Mouse (Mus musculus): ENCODE data around the gene Ccnj.

Ccnj gene

DNA sequence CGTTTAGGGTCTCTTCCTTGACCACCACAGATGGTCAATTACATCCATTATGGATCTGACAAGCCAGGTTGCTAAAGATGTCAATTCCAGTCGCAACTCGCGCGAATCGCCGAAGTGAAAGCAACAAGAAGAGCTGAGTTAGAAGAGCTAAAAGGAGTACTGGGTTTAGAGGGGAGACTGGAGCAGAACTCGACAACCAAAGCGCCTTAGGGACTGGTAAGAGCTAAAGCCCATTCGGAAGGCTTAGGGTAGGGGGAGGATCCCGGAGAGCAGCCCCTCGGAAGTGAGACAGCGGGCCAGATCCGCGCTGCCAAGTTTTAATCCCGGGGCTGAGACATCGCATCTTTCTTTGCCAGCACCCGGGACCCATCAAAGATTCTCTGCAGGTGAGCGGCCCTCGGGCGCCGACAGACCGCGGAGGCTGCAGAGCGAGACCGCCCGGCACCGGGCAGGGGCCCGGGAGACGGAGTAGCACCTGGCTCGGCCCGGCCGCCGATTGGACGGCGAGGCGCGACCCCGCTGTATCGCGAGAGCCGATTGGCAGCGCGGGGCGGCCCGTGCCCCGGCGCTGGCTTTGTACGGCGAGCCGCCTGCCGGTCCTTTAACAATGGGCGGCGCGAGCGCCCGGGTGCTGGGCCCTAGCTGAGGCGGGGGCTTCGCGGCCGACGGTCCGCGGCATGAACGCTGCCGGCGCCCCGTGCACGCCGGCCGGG is at the start of gene Ccnj:
TSS of gene Ccnj (plus strand) at position 577 of the 713 bp plus-strand sequence.
- DNase-seq: peak; percentile 97

DNA sequence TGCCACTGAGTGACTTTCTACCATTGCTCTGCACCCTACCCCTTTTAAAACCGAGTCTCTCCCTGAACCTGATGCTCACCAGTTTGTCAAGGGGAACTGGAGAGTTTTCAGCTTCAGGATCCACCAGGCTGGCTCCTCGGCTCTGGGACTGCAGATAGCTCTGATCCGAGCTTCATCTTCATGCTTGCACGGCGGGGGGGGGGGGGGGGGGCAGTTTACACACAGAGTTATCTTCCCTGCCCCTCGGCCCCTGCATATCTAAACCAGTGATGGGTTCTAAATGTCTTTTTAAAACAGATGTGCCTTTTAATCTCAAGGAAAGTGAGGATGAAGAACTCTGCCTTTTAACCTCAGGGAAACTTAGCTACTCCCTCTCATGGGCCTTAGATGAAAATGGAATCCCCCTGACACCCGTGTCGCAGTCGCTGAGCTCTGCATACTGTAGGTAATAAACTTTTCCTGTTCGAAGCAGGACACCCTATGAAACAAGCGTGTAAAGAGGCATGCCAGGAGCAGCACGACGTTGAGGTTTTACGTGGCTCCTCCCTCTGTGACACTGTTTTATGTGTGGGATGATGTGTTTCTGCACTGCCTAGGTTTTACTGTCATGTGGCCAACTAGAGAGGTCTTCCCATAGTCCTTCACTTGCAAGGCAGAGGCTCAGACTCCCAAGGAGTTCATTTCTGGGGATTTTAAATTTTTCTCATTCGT is 42.9 kb upstream of the Ccnj start:
- DNase-seq: no peak

DNA sequence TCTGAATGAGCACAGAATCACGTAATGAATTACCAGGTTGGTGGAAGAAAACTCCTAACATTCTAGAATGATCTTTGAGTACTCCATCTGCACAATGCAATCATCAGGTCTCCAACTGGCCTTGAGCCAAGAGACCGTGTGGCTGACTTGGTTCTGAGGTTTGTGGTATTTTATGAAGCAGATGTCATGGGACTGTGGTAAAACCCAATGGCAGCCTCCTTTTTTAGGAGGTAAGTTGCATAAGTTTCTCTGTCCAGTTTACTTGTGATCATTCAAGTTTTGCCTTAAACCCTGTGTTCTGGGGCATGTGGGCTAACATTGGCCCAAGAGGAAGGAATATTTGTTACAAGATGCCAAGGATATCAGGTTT is 42.4 kb upstream of the Ccnj start:
- DNase-seq: no peak

DNA sequence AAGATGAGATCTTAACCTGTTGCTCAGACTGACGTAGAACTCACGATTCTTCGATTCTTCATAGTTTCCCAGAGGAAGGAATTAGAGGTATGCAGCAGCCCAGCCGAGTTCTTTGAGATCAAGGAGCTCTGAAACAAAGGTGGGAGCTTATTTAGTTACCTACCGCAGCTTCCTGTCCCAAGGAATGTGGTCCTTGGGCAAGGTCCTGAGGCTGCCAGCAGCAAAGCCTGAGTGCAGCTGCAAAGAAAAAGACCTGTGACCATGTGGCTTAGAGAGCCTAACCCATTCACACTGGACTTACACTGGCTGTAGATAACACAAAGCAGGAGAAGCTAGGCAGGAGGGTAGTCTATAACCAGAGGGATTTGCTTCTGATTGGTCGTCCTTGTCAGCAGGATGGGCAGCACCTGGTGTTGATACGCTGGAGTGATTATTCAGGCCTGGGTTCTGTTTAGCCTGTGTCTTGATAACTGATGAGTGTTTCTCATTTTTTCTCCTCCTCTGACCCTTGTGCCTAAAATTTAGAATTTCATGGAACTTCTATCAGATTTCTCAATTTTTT is 25.8 kb upstream of the Ccnj start:
- no peak for DNase-seq

DNA sequence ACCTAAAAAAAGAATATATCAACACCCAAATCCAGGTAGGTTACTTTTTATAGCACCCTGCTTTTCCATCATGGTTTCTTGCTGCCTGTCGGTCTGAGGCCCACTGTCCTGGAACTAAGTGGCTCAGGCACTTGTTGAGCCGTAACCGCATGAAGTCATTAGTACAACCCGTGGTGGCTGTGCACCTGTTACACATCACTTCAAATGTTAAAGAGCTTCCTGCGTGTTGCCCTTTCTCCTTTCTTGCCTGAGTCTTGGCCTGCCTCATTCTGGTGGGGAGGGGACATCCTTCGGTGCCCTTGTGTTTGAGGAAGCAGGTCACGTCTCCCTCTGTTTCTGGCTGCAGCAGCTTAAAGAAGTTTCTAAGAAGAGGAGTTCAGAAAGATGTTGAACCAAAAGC is 21.2 kb upstream of the Ccnj start:
- no peak for DNase-seq

DNA sequence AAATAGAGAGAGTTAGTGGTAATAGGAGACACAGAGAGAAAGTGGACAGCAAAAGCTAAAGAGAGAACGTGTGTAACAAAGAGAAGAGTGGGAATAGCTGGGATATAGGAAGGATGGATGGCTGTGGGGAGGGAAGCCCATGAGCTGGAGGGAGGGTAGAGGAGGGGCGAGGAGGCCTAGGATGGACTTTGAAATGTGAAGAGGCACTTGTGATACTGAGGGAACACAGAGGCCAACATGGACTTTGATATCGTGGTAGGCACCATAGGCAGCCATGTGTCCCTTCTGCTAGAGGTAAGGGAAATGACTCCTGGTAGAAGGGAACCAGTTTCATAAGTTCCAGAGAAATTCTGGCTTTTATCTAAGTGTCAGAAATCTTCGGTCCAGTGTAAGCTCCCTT is 19.2 kb upstream of the Ccnj start:
- no peak for DNase-seq

DNA sequence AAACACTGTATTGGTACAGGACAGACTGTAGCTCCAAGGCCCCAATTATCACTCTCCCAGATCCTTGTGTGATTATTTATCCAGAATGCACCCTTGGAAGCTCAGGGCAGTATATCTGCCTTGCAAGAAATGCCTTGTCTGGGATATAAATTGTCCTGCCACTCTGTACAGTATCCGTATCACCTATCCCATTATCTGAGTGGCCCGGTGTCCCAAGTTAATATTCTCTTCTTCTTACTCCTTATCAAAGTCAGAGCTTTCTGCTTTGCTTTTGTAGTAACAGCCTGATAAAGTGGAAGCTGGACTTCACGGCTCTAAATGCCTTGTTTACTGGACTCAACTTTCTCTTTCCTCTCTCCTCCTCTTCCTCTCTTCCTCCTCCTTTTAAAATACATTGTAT is 18.3 kb upstream of the Ccnj start:
- no peak for DNase-seq

DNA sequence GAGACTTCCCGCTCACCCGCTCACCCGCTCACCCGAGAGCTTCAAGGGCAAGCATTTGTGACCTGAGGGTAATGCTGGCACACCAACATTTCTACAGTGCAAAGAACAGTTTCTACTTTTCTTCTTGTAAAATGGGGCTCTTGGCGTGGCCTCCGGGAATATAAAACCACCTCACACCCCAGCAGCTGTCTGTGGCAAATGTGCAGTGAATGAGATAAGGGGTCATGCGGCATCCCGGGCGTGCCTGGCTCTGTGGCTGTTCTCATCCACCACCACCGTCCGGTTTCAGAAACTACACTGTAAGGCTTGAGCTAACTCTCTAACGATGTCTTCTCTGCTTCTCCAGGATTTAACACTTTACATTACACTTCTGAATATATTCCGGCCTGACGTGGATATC is 17.7 kb upstream of the Ccnj start:
- DNase-seq: no peak

DNA sequence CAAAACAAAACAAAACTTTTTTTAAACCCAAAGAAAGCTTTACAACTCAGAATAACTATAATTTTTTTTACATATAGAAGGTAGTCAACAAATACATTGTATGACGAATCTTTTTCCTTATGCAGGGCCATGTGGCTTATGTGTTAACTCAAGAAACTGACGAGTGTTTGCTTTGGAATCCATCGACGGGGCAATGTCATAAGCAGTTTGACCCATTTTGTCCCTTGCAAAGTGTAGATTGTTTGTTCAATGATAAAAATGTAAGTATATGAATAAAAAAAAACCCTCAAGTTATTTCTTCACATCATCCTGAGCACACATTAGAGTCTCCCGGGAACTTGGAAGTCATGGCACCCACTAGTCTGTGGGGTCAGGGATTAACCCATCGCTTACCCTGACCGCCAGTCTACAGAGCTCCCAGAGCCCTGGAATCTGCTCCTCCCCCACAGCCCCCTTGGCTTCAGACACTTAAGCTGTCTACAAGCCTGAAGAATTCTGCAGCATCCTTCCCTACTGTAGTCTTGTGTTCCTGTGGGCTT is 15.4 kb upstream of the Ccnj start:
- DNase-seq: no peak

DNA sequence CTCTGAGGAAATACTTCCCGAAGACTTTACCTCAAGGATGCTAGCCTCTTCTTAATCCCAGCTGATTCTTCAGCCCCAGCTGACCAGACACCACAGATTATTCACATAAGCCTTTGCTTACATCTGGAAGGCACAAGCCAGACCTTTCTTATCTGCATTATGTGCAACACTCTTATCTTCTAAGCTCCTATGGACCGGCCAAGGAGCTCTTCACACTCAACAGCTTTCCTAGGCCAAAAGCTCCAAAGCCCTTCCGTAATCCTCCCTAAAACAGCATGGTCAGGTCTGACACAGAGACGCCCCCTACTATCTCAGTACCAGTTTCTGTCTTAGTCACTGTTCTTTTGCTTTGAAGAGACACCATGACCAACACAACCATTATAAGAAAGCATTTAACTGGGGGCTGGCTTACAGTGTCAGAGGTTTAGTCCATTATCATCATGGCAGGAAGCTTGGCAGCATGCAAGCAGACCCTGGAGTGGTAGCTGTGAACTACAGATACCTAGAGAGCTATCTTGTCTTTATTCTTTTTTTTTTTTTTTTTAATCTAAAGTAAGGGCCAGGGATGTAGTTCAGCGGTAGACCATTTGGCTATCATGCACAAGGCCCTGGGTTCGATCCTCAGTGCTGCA is 13.1 kb upstream of the Ccnj start:
- DNase-seq: no peak

DNA sequence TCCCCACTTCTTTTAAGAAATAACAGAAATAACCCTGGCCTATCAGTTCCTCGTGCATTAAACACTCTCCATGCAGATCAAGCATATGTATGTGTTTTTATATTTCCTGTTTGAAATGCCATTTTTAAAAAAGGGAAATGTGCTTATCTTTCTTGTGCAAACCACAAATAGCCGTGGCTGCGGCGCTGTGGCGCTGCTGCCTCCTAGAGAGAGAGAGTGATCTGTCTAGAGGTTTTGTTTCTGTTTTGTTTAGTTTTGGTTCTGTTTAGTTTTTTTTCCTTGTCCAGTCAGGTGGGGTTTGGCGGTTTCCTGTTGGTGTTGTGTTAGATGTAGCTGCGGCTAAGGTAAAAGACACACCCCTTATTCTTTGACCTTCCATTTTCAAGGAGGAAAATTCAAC is 12.3 kb upstream of the Ccnj start:
- DNase-seq: no peak

DNA sequence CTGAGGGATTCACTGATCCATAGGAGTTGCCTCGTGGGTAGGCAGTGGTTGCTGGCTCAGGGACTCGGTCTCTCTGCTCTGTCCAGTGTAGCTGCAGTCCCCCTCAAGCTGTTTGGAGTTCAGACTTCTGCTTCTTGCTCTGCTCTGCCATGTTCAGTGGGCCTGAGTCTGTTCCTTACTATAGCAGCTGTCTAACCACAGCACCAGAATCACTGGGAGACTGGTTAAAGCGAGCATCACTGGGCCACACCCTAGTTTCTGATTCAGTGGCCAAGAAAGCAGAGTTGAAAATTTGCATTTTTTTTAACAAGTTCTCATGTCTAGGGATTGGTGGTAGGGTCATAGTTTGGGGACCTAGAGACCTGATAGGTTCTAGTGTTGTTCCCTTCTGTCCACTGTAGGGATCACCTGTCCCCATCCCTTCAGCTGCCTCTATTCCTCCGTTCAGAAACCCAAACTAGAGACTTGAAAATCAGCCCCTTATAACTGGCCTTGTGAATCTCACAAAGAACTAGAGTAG is 9.7 kb upstream of the Ccnj start:
- DNase-seq: no peak

DNA sequence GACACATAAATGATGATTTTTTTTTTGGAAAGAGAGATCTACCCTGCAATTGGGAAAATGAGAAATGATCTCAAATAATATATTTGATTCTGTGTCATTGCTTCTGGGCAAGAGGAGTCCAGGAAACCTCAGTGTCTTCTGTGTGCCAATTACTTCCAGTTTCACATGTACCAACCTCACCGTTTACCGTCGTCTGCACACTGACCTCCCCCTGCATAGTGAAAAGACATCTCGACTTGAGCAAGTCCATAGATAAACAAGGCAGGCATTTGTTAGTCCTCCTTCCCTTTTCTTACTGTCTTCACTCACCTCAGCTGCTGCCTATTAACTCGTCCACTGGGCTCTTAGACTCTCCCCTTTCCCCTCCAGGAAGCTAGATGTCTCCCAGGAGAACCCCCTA is 5.4 kb upstream of the Ccnj start:
- DNase-seq: no peak

DNA sequence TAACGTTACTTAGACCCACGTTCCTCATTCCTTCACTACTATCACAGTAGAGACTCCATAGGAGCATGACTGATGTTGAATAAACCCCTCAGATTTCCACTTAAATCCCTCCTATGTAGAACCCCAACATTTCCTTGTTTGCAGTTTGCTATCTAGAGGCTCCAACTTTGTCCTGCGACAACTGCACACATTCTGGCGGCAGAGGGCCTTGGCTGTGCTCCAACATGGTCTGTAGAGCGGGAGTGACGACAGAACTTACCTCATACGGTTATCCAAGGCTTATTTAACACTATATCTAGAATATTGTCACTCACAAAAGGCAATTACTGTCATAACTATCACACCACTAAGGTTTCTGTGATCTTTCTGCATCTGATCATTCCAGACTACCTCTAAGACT is 4.3 kb upstream of the Ccnj start:
- no peak for DNase-seq

DNA sequence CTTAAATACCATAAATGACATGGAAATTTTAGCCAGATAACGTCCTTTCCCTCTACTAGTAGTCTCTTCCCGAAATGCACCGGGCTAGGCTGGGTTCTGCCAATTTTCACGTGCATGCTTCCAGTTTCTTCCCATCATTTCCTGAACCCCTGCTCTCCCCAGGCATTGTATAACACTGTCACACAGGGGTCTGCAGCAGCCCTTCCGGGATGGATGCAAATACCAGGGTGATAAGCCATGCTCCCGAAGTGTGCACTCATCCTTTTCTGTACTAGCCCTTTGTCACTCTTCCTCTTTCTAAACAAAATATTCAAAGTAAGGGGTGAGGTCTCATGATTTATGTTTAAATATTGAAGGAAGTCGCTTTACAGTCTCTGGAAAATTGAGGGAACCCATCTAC is 881 bp upstream of the Ccnj start:
- no peak for DNase-seq

DNA sequence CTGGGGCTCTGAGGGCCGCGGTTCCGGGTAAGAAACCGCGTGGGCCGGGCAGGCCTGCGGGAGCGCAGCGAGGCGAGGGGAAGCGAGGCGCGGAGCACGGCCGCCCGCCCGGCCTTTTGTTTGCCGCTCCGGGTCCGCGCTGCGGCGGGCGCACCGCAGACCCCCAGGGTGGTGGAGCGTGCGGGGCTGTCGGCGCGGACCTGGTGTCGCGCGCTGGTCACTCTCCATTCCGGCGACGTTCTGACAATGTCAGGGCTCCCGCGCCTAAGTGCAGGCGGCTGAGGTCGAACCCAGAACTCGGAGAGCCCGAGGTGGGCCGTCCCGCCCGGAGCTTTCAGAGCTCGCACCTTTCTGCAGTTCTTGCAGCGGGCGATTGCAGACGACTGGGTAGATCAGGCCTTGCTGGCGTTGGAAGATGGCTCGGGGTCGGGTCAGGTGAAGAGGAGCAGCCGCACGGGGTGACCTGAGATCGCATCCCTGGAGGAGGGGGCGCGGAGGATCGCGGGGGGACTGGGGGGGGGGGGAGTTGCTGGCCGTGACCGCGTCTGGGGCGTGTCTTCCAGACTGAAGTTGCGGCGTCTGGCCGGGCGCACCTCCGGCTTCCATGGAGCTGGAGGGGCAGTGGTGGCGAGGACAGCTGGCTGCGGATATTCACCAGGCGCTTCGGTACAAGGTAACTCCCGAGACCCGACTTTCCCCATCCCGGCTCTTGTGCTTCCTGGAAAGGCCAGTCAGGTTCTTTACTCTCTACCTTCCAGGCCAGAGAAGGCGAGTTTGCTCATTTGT is 530 bp downstream of the Ccnj start:
- peak; percentile 20 for DNase-seq

DNA sequence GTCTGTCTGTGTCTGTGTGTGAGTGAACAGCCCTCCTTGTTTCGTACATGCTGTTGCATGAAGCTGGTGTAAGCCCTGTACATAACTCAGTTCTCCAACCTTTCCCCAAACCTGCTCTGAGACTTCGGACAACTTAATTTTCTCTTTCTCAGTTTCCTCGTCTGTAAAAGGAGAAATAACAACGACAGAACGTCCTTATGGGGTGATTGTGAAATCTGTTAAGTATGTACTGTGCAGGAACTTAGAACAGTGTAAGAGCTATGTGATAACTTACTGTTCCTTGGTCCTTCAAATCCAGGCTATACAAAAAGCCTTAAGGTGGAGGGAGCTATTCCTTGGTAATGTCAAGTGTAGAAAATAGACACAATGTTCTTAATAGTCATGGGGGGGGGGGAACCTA is 1.3 kb downstream of the Ccnj start:
- no peak for DNase-seq

DNA sequence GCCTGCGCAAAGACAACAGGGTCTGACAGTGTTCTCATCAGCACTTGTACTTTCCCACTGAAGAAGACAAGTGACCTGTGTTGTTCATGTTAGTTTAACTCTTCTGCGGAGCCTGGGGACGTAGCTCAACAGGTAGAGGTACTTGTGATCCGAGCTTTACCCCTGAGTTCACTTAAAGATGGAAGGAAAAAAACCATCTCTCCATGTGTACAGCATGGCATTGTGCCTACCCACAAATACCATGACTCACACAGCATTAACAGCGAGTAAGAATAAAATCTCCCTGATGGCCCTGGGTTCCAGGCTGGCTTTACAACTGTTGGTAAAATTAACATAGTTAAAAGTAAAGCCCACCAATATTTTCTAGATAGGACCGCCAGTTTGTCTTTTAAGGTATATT is 3.4 kb downstream of the Ccnj start:
- no peak for DNase-seq

DNA sequence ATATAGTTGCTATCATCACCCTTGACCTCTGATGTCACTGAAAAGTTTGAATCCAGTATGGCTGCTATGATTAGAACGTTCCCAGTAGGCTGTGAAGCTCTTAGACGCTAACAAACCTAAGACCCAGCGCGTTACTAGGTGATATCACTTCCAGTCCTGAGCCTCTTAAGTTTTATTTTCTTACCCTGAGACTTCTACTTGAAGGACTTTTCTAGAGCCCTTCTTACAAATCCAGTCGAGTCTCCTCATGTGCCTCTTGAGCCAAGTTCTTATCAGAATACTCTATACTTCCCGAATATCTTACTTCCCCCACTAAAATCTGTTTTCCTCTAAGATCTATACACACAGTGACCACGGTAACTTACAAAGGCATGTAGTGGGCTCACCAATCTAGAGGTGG is 7.1 kb downstream of the Ccnj start:
- no peak for DNase-seq

DNA sequence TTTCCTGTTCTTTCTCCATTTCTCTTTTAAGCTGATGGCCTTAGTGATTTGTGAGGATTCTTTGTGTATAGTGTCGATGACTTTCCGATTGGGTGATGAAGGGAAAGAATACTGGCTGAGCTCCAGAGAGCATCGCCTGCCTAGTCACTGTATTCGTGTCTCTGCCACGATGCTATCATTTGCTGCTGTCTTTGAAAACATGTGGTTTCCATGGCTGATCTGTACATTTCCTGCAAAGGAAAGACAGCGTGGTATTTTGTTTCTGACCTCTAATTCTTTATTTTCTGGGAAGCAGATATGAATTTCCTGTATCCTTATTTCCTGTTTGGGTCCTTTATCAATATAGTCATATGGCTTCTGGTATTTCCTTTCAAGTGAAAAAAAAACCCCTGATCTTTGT is 9.2 kb downstream of the Ccnj start:
- no peak for DNase-seq

DNA sequence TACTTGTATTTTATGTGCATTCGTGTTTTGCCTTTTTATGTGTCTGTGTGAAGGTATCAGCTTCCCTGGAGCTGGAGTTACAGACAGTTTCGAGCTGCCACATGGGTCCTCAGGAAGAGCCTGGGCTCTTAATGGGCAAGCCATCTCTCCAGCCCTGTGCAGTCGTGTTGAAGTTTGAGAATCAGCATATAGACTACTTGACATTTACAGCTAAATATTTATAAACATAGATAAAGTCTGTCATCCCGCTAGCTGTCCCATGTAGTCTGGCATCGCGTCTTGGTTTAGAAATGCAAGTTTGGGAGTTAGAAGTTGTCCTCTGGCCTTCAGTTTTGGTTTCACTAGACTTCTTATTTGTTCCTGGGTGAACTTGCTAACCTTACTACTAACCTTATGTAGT is 10.0 kb downstream of the Ccnj start:
- DNase-seq: no peak

DNA sequence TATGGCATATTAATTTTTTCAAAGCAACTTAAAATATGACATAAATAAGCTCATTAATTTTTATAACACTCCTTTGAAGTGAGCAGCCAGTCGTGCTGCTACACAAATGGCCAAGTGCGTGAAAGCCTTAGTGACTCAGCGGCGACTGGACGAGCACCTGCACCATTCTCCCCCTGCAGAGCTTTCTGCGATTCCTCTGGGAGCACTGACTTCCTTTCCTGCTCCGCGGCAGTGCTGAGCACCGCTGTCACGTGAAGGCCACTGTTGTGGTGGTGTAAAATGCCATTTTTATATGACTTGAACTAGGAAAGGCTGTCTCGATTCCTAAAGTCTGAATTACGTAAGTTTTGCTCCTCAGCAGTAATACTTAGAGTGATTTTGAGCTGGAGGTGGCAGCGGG is 10.5 kb downstream of the Ccnj start:
- no peak for DNase-seq

DNA sequence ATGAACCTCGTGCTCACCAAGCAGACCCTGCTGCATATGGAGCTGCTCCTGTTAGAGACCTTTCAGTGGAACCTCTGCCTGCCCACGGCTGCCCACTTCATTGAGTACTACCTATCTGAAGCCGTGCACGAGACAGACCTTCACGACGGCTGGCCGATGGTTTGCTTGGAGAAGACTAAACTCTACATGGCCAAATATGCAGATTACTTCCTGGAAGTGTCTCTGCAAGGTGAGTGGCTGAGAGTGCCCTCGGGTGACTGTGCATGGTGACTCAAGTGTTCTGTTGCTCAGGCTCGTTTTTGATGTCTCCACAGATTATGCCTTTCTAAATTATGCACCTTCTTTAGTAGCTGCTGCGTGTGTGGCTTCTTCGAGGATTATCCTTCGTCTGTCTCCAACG is 13.7 kb downstream of the Ccnj start:
- DNase-seq: no peak
